Mouse (Mus musculus) gastrocnemius, postnatal 4 days (tissue): ENCODE measurements around the gene Cers4. TPM values are rescaled to one million over a fixed set of nuclear protein-coding genes. Genes with fewer than 3 reads are reported as not detected.

Source experiments
- DNase-seq, 2 experiments: peaks; one replicate each; pipeline ENCODE4 v3.0.0; 2021 to 2022; ENCODE audit warnings: low spot score in 2 of 2, mixed read lengths in 2 of 2
- long read RNA-seq, 2 experiments: library from polyadenylated mRNA; stranded (forward); transcript quantifications; one replicate each; pipeline ENCODE4 v2.0.0; 2021
- total RNA-seq, 2 experiments: library from RNA; stranded (reverse); gene quantifications; 2 replicates each; pipeline ENCODE4 v1.2.3; 2021

The Cers4 gene
- total RNA-seq, result 10 to 100 TPM; 14.6 to 16.4 TPM
- long read RNA-seq, experiment 1, full-length matches to known transcripts, result 15 of 22 reads
- long read RNA-seq, experiment 1, partial matches to known transcripts, result 1 of 22 reads
- long read RNA-seq, experiment 1, other reads (novel, unspliced or antisense), result 6 of 22 reads
- long read RNA-seq, experiment 2, full-length matches to known transcripts, result 14 of 20 reads
- long read RNA-seq, experiment 2, partial matches to known transcripts, result 0 of 20 reads
- long read RNA-seq, experiment 2, other reads (novel, unspliced or antisense), result 6 of 20 reads

DNA sequence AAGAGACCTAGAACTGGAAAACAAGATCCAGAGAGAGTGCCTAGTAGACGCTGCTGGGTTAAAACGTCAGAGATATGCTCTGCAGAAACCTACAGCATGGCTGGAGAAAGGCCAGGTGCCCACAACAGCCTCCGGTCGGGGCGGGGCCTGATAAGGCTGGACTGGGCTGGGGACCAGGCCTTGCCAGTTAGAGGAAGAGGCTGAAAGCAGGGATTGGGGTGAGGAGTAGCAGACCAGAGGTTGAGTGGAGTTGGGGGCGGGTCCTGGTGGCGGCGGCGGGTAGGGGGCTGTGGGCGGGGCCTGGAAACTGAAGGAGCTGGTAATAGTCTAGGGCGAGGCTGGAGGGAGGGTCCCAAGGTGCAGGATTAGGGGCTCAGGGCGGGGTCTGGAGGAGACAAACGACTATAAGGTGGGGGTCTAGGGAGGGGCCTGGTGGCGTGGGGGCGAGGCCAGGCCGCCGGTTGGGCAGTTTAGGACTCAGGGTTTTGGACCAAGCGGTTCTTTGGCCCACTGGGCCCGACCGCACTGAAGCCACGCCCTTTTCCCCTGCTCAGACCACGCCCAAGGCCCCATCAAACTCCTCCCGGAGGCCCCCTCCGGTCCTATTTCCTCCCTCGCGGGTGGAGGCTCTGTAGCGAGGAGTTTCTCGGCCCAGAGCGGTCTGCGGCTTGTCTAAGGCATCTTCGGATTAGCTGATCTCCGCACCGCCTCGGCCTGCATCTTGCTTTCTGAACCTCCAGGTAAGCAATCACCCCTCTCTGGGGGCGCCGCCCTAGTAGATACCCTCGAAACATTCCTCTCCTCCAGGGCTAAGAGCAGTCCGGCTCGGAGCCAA is at the start of gene Cers4:
Gene Cers4 (plus strand): TSS at position 176 of the 835 bp plus-strand sequence.
- DNase-seq, result peak; percentile 70 to 82

DNA sequence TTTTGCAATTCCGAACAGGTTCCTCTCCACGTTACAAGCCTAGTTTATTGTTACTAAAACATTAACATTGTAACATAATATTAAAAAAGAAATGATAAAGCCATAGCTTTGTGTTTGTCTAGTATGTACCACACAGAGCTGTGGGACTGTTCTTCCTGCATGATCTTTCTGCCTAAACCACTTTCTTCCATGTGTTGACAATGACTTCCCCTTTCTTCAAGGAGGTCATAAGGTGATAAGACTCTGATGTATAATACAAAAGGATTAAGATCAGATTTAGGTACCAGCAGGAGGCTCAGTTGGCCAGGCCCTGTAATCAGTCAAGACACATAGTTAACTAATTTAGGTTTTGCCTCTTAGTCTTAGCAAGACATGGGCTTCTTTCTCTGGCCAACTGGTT is 34.7 kb upstream of the Cers4 start:
- no peak for DNase-seq

DNA sequence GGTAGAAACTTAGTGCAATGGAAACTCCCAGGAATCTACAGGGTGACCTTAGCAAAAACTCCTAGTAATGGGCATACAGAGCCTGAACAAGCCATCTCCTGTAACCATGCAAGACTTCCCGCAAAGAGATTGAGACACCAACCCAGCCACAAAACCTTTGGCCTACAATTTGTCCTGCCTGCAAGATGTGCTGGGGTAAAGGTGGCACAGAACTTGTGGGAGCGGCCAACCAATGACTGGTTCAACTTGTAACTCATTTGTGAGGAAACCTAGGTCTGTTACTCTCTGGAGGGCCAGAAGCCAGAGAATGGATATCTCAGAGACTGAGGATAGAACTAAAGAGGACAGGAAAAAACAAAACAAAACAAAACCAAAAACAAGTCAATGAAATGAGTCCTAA is 29.8 kb upstream of the Cers4 start:
- DNase-seq, result no peak

DNA sequence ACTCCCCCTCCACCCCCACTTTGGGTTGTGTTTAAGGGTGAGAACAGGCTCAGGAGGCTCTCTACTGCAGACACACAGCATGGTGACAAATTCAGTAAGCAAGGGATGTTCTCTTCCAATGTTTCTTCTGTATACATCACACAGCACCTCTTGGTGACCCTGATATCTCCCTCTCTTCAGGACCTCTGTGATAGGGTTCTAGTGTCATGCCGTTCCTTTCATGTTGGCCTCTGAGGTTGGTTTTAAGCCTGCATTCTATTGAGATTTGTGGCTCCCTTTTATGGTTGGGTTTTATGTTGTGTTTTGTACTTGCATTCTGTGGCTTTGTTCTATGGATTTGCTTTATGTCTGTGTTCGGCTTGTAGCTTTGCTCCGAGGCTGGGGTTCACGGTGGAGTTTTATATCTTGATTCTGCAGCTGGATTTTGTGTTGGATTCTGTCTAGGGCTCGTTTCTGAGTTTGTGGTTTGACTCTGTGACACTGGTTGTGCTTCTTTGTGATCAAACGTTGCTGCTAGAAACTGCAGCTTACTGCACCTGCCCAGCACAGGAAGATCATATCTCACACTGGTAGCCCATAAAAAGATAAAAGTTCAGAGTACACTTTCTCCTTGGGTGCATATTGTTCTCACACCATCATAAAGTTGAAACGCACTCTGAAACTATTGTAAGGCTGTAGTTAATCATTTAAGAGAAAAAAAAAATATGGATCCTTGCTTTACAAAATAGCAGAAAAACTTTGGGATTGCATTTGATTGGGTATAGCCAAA is 18.2 kb upstream of the Cers4 start:
- no peak for DNase-seq

DNA sequence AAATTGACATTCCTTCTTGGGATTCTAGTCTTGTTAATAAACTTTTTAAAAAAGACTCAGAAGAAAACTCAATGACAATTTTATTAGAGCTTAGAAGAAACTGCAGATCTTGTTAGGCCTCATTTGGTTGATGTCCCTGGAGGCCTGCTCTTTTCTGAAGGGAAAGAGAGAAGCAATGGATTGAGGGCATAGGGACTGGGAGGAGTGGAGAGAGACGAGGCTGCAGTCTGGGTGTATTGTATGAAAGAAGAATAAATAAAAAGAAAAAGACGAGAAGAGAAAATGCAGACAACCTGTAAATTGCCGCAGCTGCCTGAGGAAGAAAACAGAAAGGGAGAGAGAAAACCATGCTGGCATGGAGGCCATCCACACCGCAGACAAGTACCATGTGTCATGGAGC is 11.7 kb upstream of the Cers4 start:
- no peak for DNase-seq

DNA sequence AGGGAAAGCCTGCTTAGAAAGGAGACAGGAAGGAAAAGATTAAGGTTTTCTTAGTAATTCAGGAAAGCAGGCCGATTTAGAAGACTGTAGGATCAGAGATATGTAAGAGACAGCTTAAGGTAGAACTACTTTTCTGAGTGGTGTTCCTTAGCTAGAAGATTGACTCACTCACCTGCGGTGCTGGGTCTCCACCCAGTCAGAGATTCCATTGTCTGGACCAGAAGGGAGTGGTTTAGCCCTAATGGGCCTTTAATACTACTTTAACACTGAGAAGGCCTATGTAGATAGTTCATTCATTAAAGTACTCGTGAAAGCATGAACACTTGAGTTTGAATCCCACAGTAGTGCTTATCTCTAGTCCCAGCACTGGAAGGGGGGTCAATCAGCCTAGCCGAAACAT is 11.2 kb upstream of the Cers4 start:
- DNase-seq, result no peak

DNA sequence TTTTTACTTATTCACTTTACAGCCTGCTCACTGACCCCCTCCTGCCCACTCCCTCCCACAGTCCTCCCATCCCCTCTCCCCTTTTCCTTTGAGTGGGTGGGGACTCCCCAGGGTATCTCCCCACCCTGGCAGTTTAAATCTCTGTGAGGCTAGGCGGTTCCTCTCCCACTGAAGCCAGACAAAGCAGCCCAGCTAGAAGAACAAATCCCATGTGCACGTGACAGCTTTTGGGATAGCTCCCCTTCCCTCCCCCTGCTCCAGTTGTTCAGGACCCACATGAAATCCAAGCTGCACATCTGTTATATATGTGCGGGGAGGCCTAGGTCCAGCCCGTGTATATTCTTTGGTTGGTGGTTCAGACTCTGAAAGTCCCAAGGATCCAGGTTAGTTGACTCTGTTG is 10.3 kb upstream of the Cers4 start:
- DNase-seq, result no peak

DNA sequence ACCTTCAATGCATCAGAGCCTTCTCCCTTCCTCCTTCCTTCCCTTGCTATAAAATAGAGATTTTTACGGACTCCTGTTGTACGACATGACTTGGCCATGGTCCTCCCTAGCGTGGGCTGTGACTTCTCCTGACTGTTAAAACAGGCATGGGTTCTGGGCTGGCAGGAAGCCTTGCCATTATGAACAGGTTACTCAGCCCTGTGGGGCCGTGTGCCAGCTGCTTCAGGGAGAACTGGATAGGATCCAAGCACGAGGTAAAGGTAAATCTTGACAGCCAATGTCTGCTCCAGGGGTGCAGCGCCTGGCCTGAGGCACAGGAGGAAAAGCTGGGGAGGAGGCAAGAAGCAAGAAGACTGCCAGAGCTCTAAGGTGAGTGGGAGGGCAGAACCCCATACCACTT is 9.5 kb upstream of the Cers4 start:
- DNase-seq, result no peak

DNA sequence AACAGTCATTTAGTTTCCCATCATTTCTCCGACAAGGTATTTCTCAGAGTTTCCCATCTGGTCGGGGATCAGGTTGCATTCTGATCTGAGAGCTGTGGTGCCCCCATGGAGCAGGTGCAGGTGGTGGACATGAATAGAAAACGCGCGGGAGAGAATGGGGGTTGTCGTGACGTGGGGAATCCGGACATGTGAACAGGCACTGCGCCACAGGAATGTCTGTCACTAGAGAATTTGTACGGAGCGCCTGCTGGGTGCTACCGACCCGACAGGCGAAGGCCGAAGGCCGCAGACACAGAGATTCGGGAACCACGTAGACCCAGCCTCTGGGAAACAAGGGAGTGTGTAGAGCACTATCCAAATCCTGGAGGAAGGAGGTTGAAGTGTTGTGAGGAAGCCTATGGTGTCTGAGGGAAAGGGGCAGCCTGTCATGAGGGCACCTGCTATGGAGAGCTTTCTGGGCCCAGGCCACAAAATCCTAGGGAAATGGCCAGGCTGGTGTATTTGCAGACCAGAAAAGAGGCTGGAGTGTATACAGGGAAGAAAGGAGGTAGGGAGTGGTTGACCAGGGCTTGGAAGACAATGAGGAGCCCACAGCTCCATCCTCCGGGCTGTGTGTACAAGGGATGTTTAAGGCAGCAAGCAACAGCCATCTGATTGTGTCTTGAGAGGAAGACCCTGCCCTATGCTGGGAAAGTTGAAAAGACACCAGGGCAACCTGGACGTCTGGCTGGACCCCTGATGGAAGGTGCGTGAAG is 1.0 kb downstream of the Cers4 start:
- peak in 1 of 2 experiments; percentile 39 for DNase-seq

DNA sequence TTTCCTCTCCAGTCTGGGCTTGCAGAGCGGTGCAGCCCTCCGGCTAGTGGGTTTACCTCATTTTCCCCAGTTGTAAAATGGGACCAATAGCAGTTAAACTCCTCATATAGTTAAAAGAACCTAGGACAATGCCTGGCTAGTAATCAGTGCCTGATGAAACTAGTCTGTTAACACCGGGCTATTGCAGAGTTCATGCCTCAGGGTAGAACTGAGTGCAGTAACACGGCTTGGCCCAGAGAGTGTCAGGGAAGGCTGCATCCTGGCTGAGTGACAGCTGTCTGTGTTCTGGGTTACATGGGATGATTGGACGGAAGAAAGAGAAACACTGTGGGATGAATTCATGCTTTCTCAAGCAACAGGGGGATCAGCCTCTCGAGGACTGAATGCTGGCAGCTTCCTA is 3.1 kb downstream of the Cers4 start:
- DNase-seq, result no peak

DNA sequence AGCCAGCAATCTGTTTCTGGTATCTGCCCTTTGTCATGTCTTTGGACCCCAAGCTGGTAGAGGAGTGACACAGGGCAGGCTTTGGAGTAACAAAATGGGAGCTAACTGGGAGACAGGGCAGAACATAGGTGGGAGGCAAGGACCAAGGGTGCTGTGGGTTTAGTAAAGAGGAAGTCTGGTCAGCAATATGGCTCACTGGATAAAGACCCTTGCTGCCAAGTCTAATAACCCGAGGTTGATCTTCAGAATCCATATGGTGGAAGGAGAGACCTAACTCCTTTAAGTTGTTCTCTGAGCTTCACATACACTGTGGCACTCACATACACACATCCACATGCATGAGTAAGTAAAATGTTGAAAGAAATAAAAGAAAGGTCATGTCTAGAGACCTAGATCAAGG is 4.8 kb downstream of the Cers4 start:
- DNase-seq, result no peak

DNA sequence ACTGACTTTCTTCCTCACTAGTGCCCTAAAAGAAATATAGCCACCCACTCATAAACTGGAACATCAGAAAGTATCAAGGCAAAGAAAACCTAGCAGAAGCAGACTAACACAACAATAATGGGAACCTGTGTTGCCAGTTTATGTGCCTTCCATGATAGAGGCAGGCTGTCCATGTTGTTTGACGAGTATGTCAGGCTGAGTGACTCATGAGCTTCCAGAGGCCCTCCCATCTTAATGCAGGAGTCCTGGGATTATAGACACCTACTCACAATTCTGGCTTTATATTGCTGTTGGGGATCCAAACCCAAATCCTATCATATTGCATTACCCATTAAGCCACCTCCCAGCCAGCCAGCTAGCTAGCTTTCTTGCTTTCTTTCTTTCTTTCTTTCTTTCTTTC is 12.5 kb downstream of the Cers4 start:
- no peak for DNase-seq

DNA sequence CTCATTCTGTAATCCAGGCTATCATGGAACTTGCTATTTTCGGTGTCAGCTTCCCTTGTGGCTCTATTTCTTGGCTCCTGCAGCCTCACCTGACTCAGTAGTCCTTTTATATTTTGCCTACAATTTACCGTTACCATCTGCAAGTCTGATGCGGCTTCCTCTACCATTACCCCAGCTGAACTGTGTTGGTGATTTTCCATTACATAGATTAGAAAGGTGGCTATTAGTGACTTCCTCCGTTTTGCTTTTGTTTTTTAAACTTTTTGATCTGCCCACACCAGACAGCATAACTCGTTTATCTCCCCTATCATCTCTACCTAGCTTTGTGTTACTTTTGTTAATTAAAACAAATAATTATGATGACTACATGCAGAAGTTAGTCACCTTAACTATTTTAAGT is 14.7 kb downstream of the Cers4 start:
- no peak for DNase-seq

DNA sequence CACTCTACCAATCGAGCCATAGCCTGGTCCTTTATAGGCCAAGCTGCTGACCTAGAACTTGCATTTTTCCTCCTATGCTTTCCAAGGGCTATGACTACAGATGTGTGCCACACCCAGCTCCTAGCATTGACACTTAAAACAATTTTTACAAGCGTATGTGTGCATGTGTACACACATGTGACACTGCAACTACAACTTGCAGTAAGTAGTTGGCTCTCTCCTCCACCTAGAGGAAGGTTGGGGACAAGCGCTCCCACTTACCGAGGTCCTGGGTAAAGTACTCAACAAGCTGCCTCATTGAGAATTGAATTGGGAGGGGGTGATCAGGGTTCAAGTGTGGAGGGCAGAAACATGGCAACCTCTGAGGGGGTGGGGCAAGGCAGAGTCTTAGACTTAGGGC is 18.0 kb downstream of the Cers4 start:
- no peak for DNase-seq

DNA sequence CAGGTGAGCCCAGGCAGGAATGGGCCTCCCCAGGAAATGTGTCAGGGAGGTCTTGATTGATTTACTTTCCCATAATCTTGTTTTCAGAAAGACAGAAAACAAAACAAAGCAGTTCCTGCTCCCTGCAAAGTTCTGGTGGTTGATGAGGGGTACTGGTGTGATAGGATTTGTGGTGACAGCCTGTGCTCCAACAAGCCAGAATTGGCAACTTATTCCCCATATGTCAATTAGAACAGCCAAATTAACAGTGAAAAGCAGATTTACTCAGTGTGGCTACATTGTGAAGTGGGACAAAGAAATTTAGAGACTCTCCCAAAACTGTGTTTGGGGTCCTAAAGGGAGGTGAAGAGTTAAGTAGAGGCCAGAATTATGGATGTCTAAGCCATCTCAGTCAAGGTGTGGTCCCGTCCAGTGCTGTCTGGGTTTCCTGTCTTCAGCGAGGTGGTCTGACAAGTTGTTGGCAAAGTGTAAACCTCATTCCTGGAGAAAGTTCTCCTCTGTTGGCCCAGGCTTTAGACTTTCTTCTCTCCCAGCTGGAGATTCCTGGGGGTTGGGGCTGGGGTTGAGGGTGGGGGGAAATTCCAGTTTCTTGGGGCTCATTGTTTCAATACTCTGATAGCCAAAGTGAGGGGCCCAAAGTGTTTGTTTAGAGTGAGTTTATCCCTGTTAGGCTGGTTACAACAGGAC is 18.7 kb downstream of the Cers4 start:
- no peak for DNase-seq

DNA sequence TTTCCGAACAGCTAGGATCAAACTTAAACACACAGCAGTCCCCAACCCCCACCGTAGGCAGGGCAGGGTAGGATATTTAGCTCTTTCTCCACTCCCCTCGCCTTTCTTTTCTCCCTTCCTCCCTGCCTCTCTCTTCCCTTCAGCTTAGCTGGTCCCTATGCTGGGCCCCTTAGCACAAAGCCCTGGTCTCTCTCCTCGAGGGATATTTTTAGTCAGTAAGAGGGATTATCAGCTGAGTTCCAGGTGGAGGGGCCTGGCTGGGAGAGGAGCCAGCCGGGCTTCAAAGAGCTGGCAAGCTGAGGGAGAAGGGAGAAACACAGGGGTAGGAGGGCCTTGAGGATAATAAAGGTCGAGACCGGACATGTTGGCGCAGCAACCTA is 19.3 kb downstream of the Cers4 start:
- DNase-seq, result no peak

DNA sequence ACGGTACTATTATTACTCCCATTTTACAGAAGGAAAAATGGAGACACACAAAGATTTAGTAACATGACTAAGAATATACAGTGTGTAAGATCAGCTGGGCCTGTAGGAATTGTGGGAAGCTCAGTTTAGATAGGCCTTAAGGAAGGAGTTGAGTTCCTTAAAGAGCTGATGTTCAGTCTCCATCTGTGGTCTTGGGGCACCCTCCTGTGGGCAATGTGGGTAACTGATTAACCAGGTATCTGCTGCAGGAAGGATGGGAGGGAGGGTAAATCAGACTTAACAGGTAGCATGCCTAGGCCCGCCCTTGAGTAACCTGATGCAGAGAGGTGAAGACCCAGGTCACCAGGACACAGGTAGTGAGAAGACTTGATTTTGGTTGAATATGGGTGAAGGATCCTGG is 23.3 kb downstream of the Cers4 start:
- no peak for DNase-seq

DNA sequence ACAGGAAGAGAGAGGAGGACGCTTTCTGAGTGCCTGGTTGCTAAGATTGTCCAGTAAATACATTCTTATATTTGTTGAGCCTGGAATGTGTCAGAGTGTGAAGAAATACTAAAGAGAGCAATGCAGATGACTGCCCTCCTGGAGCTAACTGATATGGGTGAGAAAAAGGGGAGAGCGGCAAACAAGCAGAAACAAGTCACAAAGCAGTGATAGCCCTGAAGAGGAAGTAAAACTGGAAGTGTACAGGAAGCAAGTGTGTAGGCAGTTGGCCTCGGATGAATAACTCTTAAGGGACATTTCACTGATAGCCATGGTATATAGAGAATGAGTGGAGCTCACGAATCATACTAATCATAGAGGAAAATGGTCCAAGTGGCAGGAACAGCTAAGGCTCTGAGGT is 28.6 kb downstream of the Cers4 start:
- DNase-seq, result no peak

DNA sequence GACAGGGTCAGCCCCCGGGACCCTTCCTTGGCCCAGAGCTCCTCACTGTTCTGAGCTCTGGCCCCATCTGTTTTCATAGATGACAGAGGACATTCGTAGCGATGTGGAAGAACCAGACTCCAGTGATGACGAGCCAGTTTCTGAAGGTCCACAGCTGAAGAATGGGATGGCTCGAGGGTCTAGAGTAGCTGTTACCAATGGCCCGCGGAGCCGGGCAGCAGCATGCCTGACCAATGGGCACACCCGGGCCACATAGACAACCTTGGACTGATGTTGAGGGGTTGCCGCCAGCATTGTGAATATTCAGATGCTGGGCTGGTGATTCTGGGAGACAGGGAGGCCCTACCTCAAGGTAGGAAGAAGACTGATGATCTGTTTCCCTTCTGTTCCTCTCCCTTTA is 30.7 kb downstream of the Cers4 start:
- DNase-seq, result no peak
